Mouse (Mus musculus): ENCODE results near the gene Zpbp2. TPM values are rescaled to one million over a fixed set of nuclear protein-coding genes. Genes with fewer than 3 reads are reported as not detected.

Gene Zpbp2
- polyA plus RNA-seq, 1 experiment from 2014 or later: 0.60 TPM

DNA sequence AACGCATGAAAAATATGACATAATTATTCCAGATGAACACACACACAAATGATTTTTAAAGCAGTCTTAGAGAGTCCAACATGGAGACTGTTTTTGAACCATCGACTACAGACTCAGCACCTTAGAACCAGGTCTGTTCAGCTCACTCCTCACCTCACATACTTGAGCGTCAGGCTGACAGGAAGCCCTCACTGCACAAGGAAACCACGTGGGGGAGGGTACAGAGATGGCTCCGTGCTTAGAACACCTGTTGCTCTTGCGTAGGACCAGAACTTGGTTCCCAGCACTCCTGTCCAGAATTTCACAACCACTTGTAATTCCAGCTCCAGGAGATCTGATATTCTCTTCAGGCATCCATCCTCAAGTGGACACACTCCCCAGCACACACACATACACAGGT, 44.1 kb downstream of the Zpbp2 start:
- Histone ChIP-seq H3K4me1 (ENCODE audit: control insufficient read depth, low read depth, low read length) (peaks cover 6% of the 10 kb centered on the region), H3K4me3 (ENCODE audit: low read depth, low read length) (no peak overlapping the region), H3K9ac (ENCODE audit: low read depth, low read length) (no peak overlapping the region), H3K4me2 (ENCODE audit: low read depth, low read length) (no peak overlapping the region), H3K36me3 (ENCODE audit: control insufficient read depth, insufficient read depth) (no peaks in the 10 kb centered on the region), H3K9me3 (replicated peaks; ENCODE audit: control insufficient read depth, low read length) (no peaks in the 10 kb centered on the region), H3K27me3 (ENCODE audit: control insufficient read depth, insufficient read depth, low read depth, low read length) (peaks cover 26% of the 10 kb centered on the region), H3K27ac (ENCODE audit: low read length) (no peak overlapping the region)
- ATAC-seq (ENCODE audit: low read depth): no peak
- WGBS (ENCODE audit: insufficient replicate concordance): 48% methylated on average over 6 of the region's 6 CpGs

DNA sequence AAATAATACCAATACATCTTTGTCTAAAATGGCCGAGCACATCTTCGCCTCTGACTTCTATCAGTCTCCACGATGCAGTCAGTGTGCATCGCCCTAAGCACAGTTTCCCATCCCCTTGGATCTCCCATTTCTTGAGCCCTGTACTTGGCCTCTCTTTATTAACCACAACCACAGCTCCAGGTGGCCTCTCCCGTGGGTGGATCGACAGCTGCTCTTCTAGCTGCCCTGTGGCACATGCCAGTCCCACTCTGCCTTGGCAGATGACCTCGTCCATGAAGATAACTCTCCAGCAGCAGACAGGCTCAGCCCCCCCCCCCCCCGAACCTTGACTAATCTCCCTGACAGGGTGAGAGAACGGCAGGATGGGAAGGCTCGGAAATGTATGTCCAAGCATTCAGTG, 44.6 kb downstream of the Zpbp2 start:
- peaks cover 31% of the 10 kb centered on the region for H3K27me3 ChIP-seq (ENCODE audit: control insufficient read depth, insufficient read depth, low read depth, low read length)

DNA sequence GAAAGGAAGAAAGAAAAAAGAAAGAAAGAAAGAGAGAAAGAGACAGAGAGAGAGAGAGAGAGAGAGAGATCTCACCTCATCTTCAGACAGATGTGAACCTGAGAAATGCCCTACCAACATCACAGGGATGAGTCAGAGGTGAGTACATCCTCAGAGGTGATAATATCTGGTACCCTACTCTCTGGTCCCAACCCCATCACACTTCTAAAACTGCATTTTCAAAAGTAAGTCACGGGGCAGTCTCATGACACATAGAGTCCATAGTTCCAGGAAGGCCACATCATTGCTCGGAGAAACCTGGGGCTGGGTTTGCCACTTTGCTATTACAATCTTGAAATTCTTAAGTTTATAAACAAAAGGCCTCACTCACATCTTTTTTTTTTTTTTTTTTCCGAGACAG, 45.1 kb downstream of the Zpbp2 start:
- Histone ChIP-seq H3K27ac (ENCODE audit: low read length) (no peak overlapping the region), H3K27me3 (ENCODE audit: control insufficient read depth, insufficient read depth, low read depth, low read length) (peaks cover 35% of the 10 kb centered on the region), H3K9ac (ENCODE audit: low read depth, low read length) (no peak overlapping the region), H3K36me3 (ENCODE audit: control insufficient read depth, insufficient read depth) (no peaks in the 10 kb centered on the region), H3K9me3 (replicated peaks; ENCODE audit: control insufficient read depth, low read length) (no peaks in the 10 kb centered on the region), H3K4me2 (ENCODE audit: low read depth, low read length) (no peak overlapping the region), H3K4me3 (ENCODE audit: low read depth, low read length) (no peak overlapping the region), H3K4me1 (ENCODE audit: control insufficient read depth, low read depth, low read length) (peaks cover 6% of the 10 kb centered on the region)
- no peak for ATAC-seq (ENCODE audit: low read depth)
- 61% methylated on average over 3 of the region's 3 CpGs for WGBS (ENCODE audit: insufficient replicate concordance)

More for the DNA sequence above, 44.6 kb downstream of the Zpbp2 start:
- Histone ChIP-seq H3K27ac (ENCODE audit: low read length) (no peak overlapping the region), H3K4me3 (ENCODE audit: low read depth, low read length) (no peak overlapping the region), H3K4me1 (ENCODE audit: control insufficient read depth, low read depth, low read length) (peaks cover 6% of the 10 kb centered on the region), H3K9me3 (replicated peaks; ENCODE audit: control insufficient read depth, low read length) (no peaks in the 10 kb centered on the region), H3K4me2 (ENCODE audit: low read depth, low read length) (no peak overlapping the region), H3K36me3 (ENCODE audit: control insufficient read depth, insufficient read depth) (no peaks in the 10 kb centered on the region), H3K9ac (ENCODE audit: low read depth, low read length) (no peak overlapping the region)
- 50% methylated on average over 10 of the region's 10 CpGs for WGBS (ENCODE audit: insufficient replicate concordance)
- ATAC-seq (ENCODE audit: low read depth): no peak

DNA sequence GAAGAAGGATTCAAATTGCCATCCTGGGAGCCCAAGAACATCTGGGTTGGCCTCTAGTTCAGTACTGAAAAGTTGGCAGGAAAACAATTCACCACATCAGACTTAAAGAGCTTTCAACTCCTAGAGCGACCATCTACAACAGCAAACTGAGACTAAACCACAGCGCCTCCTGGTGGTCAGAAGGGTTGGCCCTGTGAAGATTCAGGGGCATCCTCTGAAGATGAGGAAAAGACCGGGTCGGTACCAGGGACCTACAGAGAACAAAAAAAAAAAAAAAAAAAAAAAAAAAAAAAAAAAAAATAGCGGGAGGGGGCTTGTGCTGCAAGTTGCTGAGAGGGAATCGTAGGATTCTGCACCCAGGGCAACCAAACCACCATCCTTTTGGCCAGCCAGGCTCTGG, 46.5 kb downstream of the Zpbp2 start:
- ATAC-seq (ENCODE audit: low read depth): peak; percentile 66; the same call in 1 of the 2 replicates
- 16% methylated on average over 6 of the region's 6 CpGs for WGBS (ENCODE audit: insufficient replicate concordance)

DNA sequence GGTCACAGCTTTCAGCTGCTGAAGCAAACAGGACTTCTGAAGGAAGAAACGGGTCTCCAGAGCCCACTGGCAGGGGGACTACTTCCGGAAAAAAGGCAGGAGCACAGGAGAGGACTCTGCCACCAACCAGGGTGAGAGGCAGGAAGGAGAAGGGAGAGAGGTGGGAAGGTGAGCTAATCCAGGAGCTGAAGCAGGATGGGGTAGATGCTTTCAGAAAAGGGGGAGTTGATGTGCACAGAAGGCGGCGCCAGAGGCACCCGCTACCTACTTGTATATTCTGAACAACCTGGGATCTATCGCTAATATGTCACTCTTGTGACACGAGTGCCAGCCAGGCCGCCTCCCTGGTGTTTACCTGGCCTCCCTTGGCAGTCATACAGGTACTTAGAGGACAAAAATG, 47.1 kb downstream of the Zpbp2 start, which contains the start of gene Lrrc3c:
Lrrc3c (plus strand) TSS at position 301 of the 400 bp plus-strand sequence.
- H3K27me3 ChIP-seq (ENCODE audit: control insufficient read depth, insufficient read depth, low read depth, low read length): peaks cover 47% of the 10 kb centered on the region
- H3K4me2 ChIP-seq (ENCODE audit: low read depth, low read length): no peak within 1 kb of the TSS
- no peaks in the 10 kb centered on the region for H3K9me3 ChIP-seq (replicated peaks; ENCODE audit: control insufficient read depth, low read length)
- H3K27ac ChIP-seq (ENCODE audit: low read length): no peak within 1 kb of the TSS
- ATAC-seq (ENCODE audit: low read depth): no peak
- no peak within 1 kb of the TSS for H3K4me3 ChIP-seq (ENCODE audit: low read depth, low read length)
- H3K36me3 ChIP-seq (ENCODE audit: control insufficient read depth, insufficient read depth): no peaks in the 10 kb centered on the region
- peaks cover 8% of the 10 kb centered on the region for H3K4me1 ChIP-seq (ENCODE audit: control insufficient read depth, low read depth, low read length)
- H3K9ac ChIP-seq (ENCODE audit: low read depth, low read length): no peak within 1 kb of the TSS
- 71% methylated on average over 8 of the region's 8 CpGs for WGBS (ENCODE audit: insufficient replicate concordance)

More for the DNA sequence above, 46.5 kb downstream of the Zpbp2 start:
- Histone ChIP-seq H3K9ac (ENCODE audit: low read depth, low read length) (no peak overlapping the region), H3K27me3 (ENCODE audit: control insufficient read depth, insufficient read depth, low read depth, low read length) (peaks cover 47% of the 10 kb centered on the region), H3K4me1 (ENCODE audit: control insufficient read depth, low read depth, low read length) (peaks cover 8% of the 10 kb centered on the region), H3K4me3 (ENCODE audit: low read depth, low read length) (no peak overlapping the region), H3K9me3 (replicated peaks; ENCODE audit: control insufficient read depth, low read length) (no peaks in the 10 kb centered on the region), H3K27ac (ENCODE audit: low read length) (no peak overlapping the region), H3K36me3 (ENCODE audit: control insufficient read depth, insufficient read depth) (no peaks in the 10 kb centered on the region), H3K4me2 (ENCODE audit: low read depth, low read length) (no peak overlapping the region)

DNA sequence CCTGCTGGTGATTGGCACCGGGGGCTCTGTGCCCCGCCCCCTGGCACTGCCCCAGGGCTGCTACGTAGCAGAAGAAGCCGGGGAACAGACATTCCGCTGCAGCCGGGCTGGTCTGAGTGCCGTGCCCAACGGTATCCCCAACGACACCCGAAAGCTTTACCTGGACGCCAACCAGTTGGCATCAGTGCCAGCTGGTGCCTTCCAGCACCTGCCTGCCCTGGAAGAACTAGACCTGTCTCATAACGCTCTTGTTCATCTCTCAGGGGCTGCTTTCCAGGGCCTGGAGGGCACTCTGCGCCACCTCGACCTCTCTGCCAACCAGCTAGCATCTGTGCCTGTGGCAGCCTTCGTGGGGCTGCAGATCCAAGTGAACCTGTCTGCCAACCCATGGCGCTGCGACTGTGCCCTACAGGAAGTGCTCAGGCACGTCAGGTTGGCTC, 48.0 kb downstream of the Zpbp2 start:
- no peak for ATAC-seq (ENCODE audit: low read depth)
- H3K4me2 ChIP-seq (ENCODE audit: low read depth, low read length): no peak overlapping the region
- H3K36me3 ChIP-seq (ENCODE audit: control insufficient read depth, insufficient read depth): no peaks in the 10 kb centered on the region
- no peaks in the 10 kb centered on the region for H3K9me3 ChIP-seq (replicated peaks; ENCODE audit: control insufficient read depth, low read length)
- H3K4me3 ChIP-seq (ENCODE audit: low read depth, low read length): no peak overlapping the region
- 54% methylated on average over 18 of the region's 18 CpGs for WGBS (ENCODE audit: insufficient replicate concordance)
- H3K4me1 ChIP-seq (ENCODE audit: control insufficient read depth, low read depth, low read length): peaks cover 8% of the 10 kb centered on the region
- H3K27me3 ChIP-seq (ENCODE audit: control insufficient read depth, insufficient read depth, low read depth, low read length): peaks cover 47% of the 10 kb centered on the region
- H3K9ac ChIP-seq (ENCODE audit: low read depth, low read length): no peak overlapping the region
- no peak overlapping the region for H3K27ac ChIP-seq (ENCODE audit: low read length)

DNA sequence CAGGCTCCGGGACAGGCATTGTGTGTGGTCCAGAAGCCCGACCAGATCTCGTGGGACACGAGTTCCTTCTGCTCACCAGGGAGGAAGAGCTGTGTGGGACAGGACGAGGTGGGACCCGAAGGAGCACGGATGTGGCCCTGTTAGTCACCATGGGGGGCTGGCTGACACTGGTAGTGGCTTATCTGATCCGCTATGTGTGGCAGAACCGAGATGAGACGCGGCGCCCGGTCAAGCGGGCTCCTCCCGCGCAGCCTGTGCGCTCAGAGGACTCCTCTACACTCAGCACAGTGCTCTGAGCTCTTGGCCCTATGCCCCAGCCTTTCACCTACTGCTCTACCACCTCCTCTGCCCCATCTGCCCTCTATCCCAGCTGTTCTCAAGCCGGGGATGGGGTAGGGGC, 48.4 kb downstream of the Zpbp2 start:
- H3K4me1 ChIP-seq (ENCODE audit: control insufficient read depth, low read depth, low read length): peaks cover 8% of the 10 kb centered on the region
- ATAC-seq (ENCODE audit: low read depth): no peak
- WGBS (ENCODE audit: insufficient replicate concordance): 19% methylated on average over 18 of the region's 18 CpGs
- no peak overlapping the region for H3K4me2 ChIP-seq (ENCODE audit: low read depth, low read length)
- H3K36me3 ChIP-seq (ENCODE audit: control insufficient read depth, insufficient read depth): no peaks in the 10 kb centered on the region
- H3K27ac ChIP-seq (ENCODE audit: low read length): no peak overlapping the region
- H3K27me3 ChIP-seq (ENCODE audit: control insufficient read depth, insufficient read depth, low read depth, low read length): peaks cover 43% of the 10 kb centered on the region
- no peaks in the 10 kb centered on the region for H3K9me3 ChIP-seq (replicated peaks; ENCODE audit: control insufficient read depth, low read length)
- no peak overlapping the region for H3K4me3 ChIP-seq (ENCODE audit: low read depth, low read length)
- no peak overlapping the region for H3K9ac ChIP-seq (ENCODE audit: low read depth, low read length)

DNA sequence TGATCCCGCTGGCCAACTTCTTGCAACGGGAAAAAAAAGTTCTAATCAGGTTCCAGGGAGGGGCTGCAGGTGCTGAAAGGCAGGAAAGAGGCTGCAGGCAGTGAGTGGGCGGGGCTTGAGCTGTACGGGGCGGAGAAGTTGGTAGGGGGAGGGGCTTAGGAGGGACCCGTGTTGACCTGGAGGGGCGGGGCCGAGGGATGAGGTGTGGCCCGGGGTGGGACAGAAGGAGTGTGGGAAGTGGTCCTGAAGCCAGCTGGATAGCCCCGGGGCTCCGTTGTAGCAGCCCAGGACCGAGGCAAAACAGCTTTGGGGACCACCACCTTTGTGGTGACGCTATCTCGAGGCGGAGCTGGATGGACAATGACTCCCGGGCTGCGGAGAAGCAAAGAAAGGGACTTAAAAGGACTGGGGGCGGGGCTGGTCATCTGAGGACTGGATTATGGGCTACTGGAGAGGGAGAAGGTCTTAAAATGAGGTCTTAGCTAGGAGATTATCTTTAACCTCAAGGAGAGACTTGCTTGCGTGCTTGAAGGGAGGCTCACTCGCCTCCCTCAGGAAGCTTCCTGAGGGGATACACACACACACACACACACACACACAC, 51.3 kb downstream of the Zpbp2 start:
- H3K9ac ChIP-seq (ENCODE audit: low read depth, low read length): no peak overlapping the region
- no peaks in the 10 kb centered on the region for H3K36me3 ChIP-seq (ENCODE audit: control insufficient read depth, insufficient read depth)
- H3K4me1 ChIP-seq (ENCODE audit: control insufficient read depth, low read depth, low read length): peaks cover 5% of the 10 kb centered on the region
- no peaks in the 10 kb centered on the region for H3K9me3 ChIP-seq (replicated peaks; ENCODE audit: control insufficient read depth, low read length)
- peak; percentile 54 for ATAC-seq (ENCODE audit: low read depth)
- H3K4me3 ChIP-seq (ENCODE audit: low read depth, low read length): peak overlapping the region; percentile 12
- WGBS (ENCODE audit: insufficient replicate concordance): 4% methylated on average over 20 of the region's 20 CpGs
- H3K27me3 ChIP-seq (ENCODE audit: control insufficient read depth, insufficient read depth, low read depth, low read length): peaks cover 43% of the 10 kb centered on the region
- H3K27ac ChIP-seq (ENCODE audit: low read length): no peak overlapping the region
- peak overlapping the region; percentile 29; the same call in 1 of the 2 replicates for H3K4me2 ChIP-seq (ENCODE audit: low read depth, low read length)

DNA sequence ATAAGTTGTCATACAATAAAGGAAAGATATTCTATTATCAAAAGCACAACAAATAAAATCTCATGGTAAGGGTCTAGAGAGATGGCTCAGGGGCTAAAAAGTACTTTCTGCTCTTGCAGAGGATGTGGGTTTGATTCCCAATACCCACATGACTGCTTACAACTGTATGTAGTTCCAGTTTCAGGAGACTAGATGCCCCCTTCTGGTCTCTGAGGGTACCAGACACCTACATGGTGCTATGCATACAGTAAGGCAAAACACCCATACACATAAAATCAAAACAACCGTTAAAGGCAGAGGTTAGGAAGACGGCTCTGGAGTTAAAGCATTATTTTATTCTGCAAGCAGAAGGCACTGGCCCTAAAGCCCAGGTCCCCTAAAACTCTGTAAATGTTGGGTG, 53.1 kb downstream of the Zpbp2 start:
- WGBS (ENCODE audit: insufficient replicate concordance): 53% methylated on average over 2 of the region's 2 CpGs
- Histone ChIP-seq H3K4me3 (ENCODE audit: low read depth, low read length) (no peak overlapping the region), H3K9me3 (replicated peaks; ENCODE audit: control insufficient read depth, low read length) (no peaks in the 10 kb centered on the region), H3K9ac (ENCODE audit: low read depth, low read length) (no peak overlapping the region), H3K4me2 (ENCODE audit: low read depth, low read length) (no peak overlapping the region), H3K4me1 (ENCODE audit: control insufficient read depth, low read depth, low read length) (peaks cover 4% of the 10 kb centered on the region), H3K27ac (ENCODE audit: low read length) (no peak overlapping the region), H3K36me3 (ENCODE audit: control insufficient read depth, insufficient read depth) (no peaks in the 10 kb centered on the region), H3K27me3 (ENCODE audit: control insufficient read depth, insufficient read depth, low read depth, low read length) (peaks cover 31% of the 10 kb centered on the region)
- no peak for ATAC-seq (ENCODE audit: low read depth)
